Mouse (Mus musculus) ES-E14 (cell line): ENCODE data around the gene Ift122. TPM values are rescaled to one million over a fixed set of nuclear protein-coding genes. Genes with fewer than 3 reads are reported as not detected.
A peak's percentile ranks its signal among the peaks of the same experiment; 100 is the strongest.

Experiments used
- DNase-seq: peaks from one replicate; pipeline ENCODE4 v3.0.0-alpha.2; 2013; ENCODE audit warnings: low read depth, low spot score
- H3K27ac ChIP-seq: 2 replicates; pipeline ENCODE4 v1.5.1; 2012; ENCODE audit warnings: low read depth, mild to moderate bottlenecking, low read length, moderate library complexity, mixed read lengths; ENCODE audit not compliant: poor library complexity, insufficient read depth, severe bottlenecking
- H3K36me3 ChIP-seq: 2 replicates; pipeline ENCODE4 v1.6.1; 2012; ENCODE audit warnings: mild to moderate bottlenecking, low read length, moderate library complexity, mixed read lengths; ENCODE audit not compliant: control insufficient read depth, poor library complexity, insufficient read depth, severe bottlenecking
- H3K4me1 ChIP-seq, 2 experiments: fragments of 150-350 bp in 1 of 2; sonication (generic) in 1 of 2; 2 replicates each; pipeline ENCODE4 v1.6.1; 2012; ENCODE audit warnings: low read length in 2 of 2, mild to moderate bottlenecking in 1 of 2, mixed read lengths in 1 of 2; ENCODE audit not compliant: control insufficient read depth in 2 of 2, insufficient read depth in 2 of 2, poor library complexity in 1 of 2
- H3K4me3 ChIP-seq, 2 experiments: fragments of 150-350 bp in 1 of 2; sonication (generic) in 1 of 2; 2 replicates each; pipeline ENCODE4 v1.5.1; 2012; ENCODE audit warnings: low read length in 2 of 2, low read depth in 1 of 2, mild to moderate bottlenecking in 1 of 2, mixed read lengths in 1 of 2; ENCODE audit not compliant: insufficient read depth in 1 of 2, poor library complexity in 1 of 2, severe bottlenecking in 1 of 2
- H3K9ac ChIP-seq: 2 replicates; pipeline ENCODE4 v1.6.1; 2012; ENCODE audit warnings: low read depth, mild to moderate bottlenecking, low read length, mixed read lengths; ENCODE audit not compliant: poor library complexity, insufficient read depth, severe bottlenecking
- H3K9me3 ChIP-seq: fragments of 150-350 bp; sonication (generic); 2 replicates; pipeline ENCODE4 v1.6.1; 2012; ENCODE audit warnings: low read depth, mild to moderate bottlenecking, low read length; ENCODE audit not compliant: control insufficient read depth, insufficient read depth
- CHD2 ChIP-seq: IDR thresholded peaks from 2 replicates; pipeline ENCODE4 v1.6.1; 2014; ENCODE audit warnings: mild to moderate bottlenecking, low read depth, low read length, inconsistent platforms
- HCFC1 ChIP-seq: IDR thresholded peaks from 2 replicates; pipeline ENCODE4 v1.6.1; 2012; ENCODE audit warnings: low read length, inconsistent platforms, borderline replicate concordance; ENCODE audit not compliant: insufficient read depth
- MAFK ChIP-seq: IDR thresholded peaks from 2 replicates; pipeline ENCODE4 v1.6.1; 2014; ENCODE audit warnings: mild to moderate bottlenecking, low read depth, low read length, inconsistent platforms; ENCODE audit not compliant: insufficient read depth
- ZC3H11A ChIP-seq: IDR thresholded peaks from 2 replicates; pipeline ENCODE4 v1.6.1; 2012; ENCODE audit warnings: low read depth, mild to moderate bottlenecking, inconsistent platforms, low read length, borderline replicate concordance
- ZNF384 ChIP-seq: IDR thresholded peaks from 2 replicates; pipeline ENCODE4 v1.6.1; 2012; ENCODE audit warnings: low read depth, low read length, inconsistent platforms
- in situ Hi-C, 2 experiments: fragments of 600-800 bp; cut with MboI; formaldehyde crosslinking; loops; one replicate each; pipeline ENCODE4 v1.15.1; 2025; ENCODE audit warnings: low sequenced_read_pairs in 2 of 2, inconsistent platforms in 1 of 2; ENCODE audit not compliant: unreplicated experiment in 2 of 2
- total RNA-seq: library from RNA; depleted of rRNA; stranded (reverse); fragments of 300-350 nt; gene quantifications from 2 replicates; pipeline ENCODE4 v1.2.3, GENCODE M21; 2012

Gene Ift122
- total RNA-seq, 1 experiment = 8.5 TPM

GRCm38 (mm10) chr6:115832152-115832850, 21.0 kb upstream of the Ift122 start:
- Histone ChIP-seq H3K36me3 (no peaks in the 10 kb centered on the region), H3K4me1 (peaks cover 0 to under 1% of the 10 kb centered on the region in 2 experiments; a peak in 1 of 4 replicates), H3K9me3 (no peaks in the 10 kb centered on the region), H3K9ac (no peak overlapping the region), H3K27ac (no peak overlapping the region), H3K4me3 (no peak overlapping the region)
- in situ Hi-C loops = no loop called here
- TF ChIP-seq CHD2 (no peak), ZNF384 (no peak), ZC3H11A (no peak), HCFC1 (no peak), MAFK (no peak)
- no peak for DNase-seq

GRCm38 (mm10) chr6:115833861-115834260, 19.4 kb upstream of the Ift122 start:
- H3K4me1 ChIP-seq = peaks cover 0 to 7% of the 10 kb centered on the region in 2 experiments; a peak in 1 of 4 replicates
- no peak overlapping the region for H3K9ac ChIP-seq
- H3K9me3 ChIP-seq = no peaks in the 10 kb centered on the region
- TF ChIP-seq HCFC1 = no peak
- TF ChIP-seq ZNF384 = no peak
- TF ChIP-seq ZC3H11A = no peak
- no peak for TF ChIP-seq CHD2
- no peak for TF ChIP-seq MAFK
- in situ Hi-C loops = no loop called here
- no peak overlapping the region for H3K27ac ChIP-seq
- no peak overlapping the region for H3K4me3 ChIP-seq
- DNase-seq = no peak
- no peaks in the 10 kb centered on the region for H3K36me3 ChIP-seq

GRCm38 (mm10) chr6:115838161-115838597, 15.1 kb upstream of the Ift122 start, which contains the start of gene Efcab12:
TSS of gene Efcab12 (minus strand) at chr6:115838412.
- no peak within 1 kb of the TSS for H3K27ac ChIP-seq
- H3K4me1 ChIP-seq = peaks cover 0 to 7% of the 10 kb centered on the region in 2 experiments; a peak in 1 of 4 replicates
- DNase-seq = peak; percentile 80
- no peaks in the 10 kb centered on the region for H3K9me3 ChIP-seq
- TF ChIP-seq CHD2 (no peak), ZNF384 (no peak), ZC3H11A (no peak), HCFC1 (peak; percentile 9; the same call in 1 of the 2 replicates)
- H3K36me3 ChIP-seq = no peaks in the 10 kb centered on the region; the same call in none of the 2 replicates
- in situ Hi-C loops = no loop called here
- H3K9ac ChIP-seq = peak within 1 kb of the TSS; percentile 22; the same call in 1 of the 2 replicates
- H3K4me3 ChIP-seq = peak within 1 kb of the TSS; percentile 40 to 42

GRCm38 (mm10) chr6:115838745-115839144, 14.5 kb upstream of the Ift122 start:
- Histone ChIP-seq H3K9ac (no peak overlapping the region), H3K9me3 (no peaks in the 10 kb centered on the region), H3K27ac (no peak overlapping the region), H3K4me3 (peak overlapping the region in 1 of 2 experiments; percentile 4; a peak in 1 of 4 replicates), H3K4me1 (peaks cover 0 to 7% of the 10 kb centered on the region in 2 experiments; a peak in 1 of 4 replicates), H3K36me3 (peaks cover 2% of the 10 kb centered on the region)
- in situ Hi-C loops = no loop called here
- no peak for DNase-seq
- TF ChIP-seq MAFK = no peak
- TF ChIP-seq CHD2 = no peak
- TF ChIP-seq HCFC1 = no peak; the same call in 1 of the 2 replicates
- no peak for TF ChIP-seq ZC3H11A
- no peak for TF ChIP-seq ZNF384

- no peaks in the 10 kb centered on the region for H3K9me3 ChIP-seq
- no peak for TF ChIP-seq MAFK
- TF ChIP-seq ZC3H11A = no peak
- TF ChIP-seq HCFC1 = no peak
- TF ChIP-seq CHD2 = no peak
- no peak for TF ChIP-seq ZNF384
- peaks cover 22% of the 10 kb centered on the region for H3K36me3 ChIP-seq
- no peak overlapping the region for H3K27ac ChIP-seq
- H3K4me3 ChIP-seq = no peak overlapping the region
- no peak overlapping the region for H3K9ac ChIP-seq
- DNase-seq = no peak
- peaks cover 0 to 2% of the 10 kb centered on the region in 2 experiments; a peak in 1 of 4 replicates for H3K4me1 ChIP-seq
- in situ Hi-C loops = no loop called here
These were observed 8.3 kb upstream of the Ift122 start for GRCm38 (mm10) chr6:115845006-115845405.
